8 mouse cellular contexts compared by ENCODE assay signal in the genomic region with DNA sequence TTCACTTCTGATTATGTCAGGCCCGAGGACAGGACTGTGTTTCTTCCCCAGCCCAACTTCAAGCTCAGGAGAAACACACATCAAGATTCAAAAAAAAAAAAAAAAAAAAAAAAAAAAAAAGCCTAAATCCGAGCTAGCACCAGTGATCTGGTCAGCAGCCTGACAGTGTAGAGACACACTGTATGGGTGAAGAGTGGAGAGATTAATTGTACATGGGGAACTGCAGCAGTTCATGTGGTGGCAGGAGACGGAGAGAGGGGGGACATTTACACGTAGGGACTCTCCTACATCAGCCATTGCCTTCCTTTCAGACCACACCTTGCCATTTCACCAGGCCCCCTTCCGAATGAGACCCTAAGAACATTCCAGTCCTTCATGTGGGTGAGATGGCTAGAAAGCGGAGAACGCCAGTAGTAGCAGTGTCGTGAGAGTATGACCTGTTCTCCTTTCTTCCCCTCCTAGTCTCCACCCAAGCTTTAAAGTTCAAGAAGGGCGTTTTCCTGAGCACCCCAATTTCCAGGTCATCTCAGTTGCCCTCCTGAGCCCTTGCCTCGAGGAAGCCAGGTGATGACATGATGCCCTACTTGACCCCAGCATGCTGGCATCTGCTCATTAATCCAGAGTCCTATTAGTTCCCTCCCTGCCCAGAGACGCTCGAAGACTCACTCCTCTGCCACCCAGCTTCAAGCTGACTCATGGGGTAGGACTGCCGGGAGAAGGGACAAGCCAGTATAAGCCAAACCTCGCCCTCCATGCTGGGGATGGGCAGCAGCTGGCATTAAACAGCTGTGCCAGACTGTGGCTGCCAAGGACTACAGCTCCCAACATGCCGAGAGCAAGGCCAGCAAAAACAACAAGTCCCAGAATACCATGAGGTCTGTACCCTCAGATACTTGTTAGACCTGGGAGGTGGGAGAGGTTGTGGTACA. TPM values are rescaled to one million over a fixed set of nuclear protein-coding genes. Genes with fewer than 3 reads are reported as not detected.
DNase-seq lines count a peak whose midpoint lies in the region; ATAC-seq and TF ChIP-seq lines count a peak whose summit lies in the region.

No protein-coding gene starts in this region.

- H3K4me1 ChIP-seq in kidney, postnatal 0 days (replicated peaks; ENCODE audit: insufficient read depth, low read length): peaks cover 11% of the 10 kb centered on the region; the same call in 1 of the 2 replicates
- peaks cover 41% of the 10 kb centered on the region for H3K4me1 ChIP-seq in liver, postnatal 0 days (ENCODE audit: insufficient read depth)

- TF ChIP-seq EP300 in liver, postnatal 0 days (IDR thresholded peaks at IDR 0.05; ENCODE audit: low read depth): no peak

- H3K4me3 ChIP-seq in kidney, postnatal 0 days (replicated peaks; ENCODE audit: low read depth, low read length): peak overlapping the region; percentile 52
- peak overlapping the region; percentile 68 for H3K4me3 ChIP-seq in liver, postnatal 0 days (ENCODE audit: low read depth, low read length)

- peak overlapping the region; percentile 70 for H3K4me2 ChIP-seq in kidney, postnatal 0 days (ENCODE audit: low read length)
- H3K4me2 ChIP-seq in liver, postnatal 0 days (ENCODE audit: low read depth, low read length): peak overlapping the region; percentile 84

- WGBS in kidney, postnatal 0 days: 49% methylated on average over 15 of the region's 15 CpGs
- WGBS in liver, postnatal 0 days (ENCODE audit: insufficient replicate concordance): 51% methylated on average over 15 of the region's 15 CpGs

- no peak for ATAC-seq in kidney, postnatal 0 days (replicated peaks; ENCODE audit: low FRiP score, low read depth)
- ATAC-seq in liver, postnatal 0 days: peak; percentile 9

- H3K27me3 ChIP-seq in kidney, postnatal 0 days (ENCODE audit: insufficient read depth, low read length): no peaks in the 10 kb centered on the region
- no peaks in the 10 kb centered on the region for H3K27me3 ChIP-seq in liver, postnatal 0 days (ENCODE audit: insufficient read depth, low read length)

- H3K9ac ChIP-seq in kidney, postnatal 0 days (ENCODE audit: low read depth, low read length): peak overlapping the region; percentile 67
- peak overlapping the region; percentile 83 for H3K9ac ChIP-seq in liver, postnatal 0 days (replicated peaks)

- H3K27ac ChIP-seq in kidney, postnatal 0 days: peak overlapping the region; percentile 63
- peak overlapping the region; percentile 87 for H3K27ac ChIP-seq in liver, postnatal 0 days (ENCODE audit: low read depth)

- H3K36me3 ChIP-seq in kidney, postnatal 0 days (ENCODE audit: insufficient read depth, low read length): peaks cover 16% of the 10 kb centered on the region
- H3K36me3 ChIP-seq in liver, postnatal 0 days (replicated peaks; ENCODE audit: insufficient read depth, low read length): peaks cover 28% of the 10 kb centered on the region

- TF ChIP-seq POLR2A in brain, embryonic 14.5 days (IDR thresholded peaks at IDR 0.05; ENCODE audit: borderline replicate concordance, extremely low read depth, insufficient read depth, insufficient read length, poor library complexity, severe bottlenecking): no peak

- no peaks in the 10 kb centered on the region for H3K9me3 ChIP-seq in kidney, postnatal 0 days (replicated peaks; ENCODE audit: low read length)
- no peaks in the 10 kb centered on the region for H3K9me3 ChIP-seq in liver, postnatal 0 days (ENCODE audit: low read length)

- DNase-seq in ovary, postnatal 36 days (ENCODE audit: low spot score): peak; percentile 34
- DNase-seq in ovary, postnatal 10 days (ENCODE audit: low spot score): no peak
- peak; percentile 59 for DNase-seq in brain, embryonic 14.5 days (ENCODE audit: low read depth)
- DNase-seq in heart, adult 9 months (ENCODE audit: low spot score in 2 of 2): peak; percentile 46 to 53
- DNase-seq in kidney, postnatal 0 days (ENCODE audit: low spot score): peak; percentile 39
- peak; percentile 58 for DNase-seq in liver, postnatal 0 days
- peak; percentile 54 for DNase-seq in right cerebral cortex, postnatal 25 days
- no peak for DNase-seq in T-cell, adult 2 months (ENCODE audit: low spot score)

- no peak for TF ChIP-seq CTCF in brain, embryonic 14.5 days (IDR thresholded peaks at IDR 0.05; ENCODE audit: borderline replicate concordance, extremely low read depth, insufficient read depth, insufficient read length)
- TF ChIP-seq CTCF in kidney, postnatal 0 days (IDR thresholded peaks at IDR 0.05; ENCODE audit: low read depth): no peak
- TF ChIP-seq CTCF in liver, postnatal 0 days (IDR thresholded peaks at IDR 0.05; ENCODE audit: low read depth): no peak

RNA-seq across cellular contexts. Expression of a gene that starts 7.2 kb away (rescaled TPM):
- 38.3 and 51.3 TPM in 2 replicates for polyA plus RNA-seq in brain, embryonic 14.5 days (2012; rRNA removed)
- 8.1 and 8.9 TPM in 2 replicates for polyA plus RNA-seq in kidney, postnatal 0 days (2015; fragmentation: Nextera tagmentation; extraction: Ambion mirVana)
- 11.3 and 11.7 TPM in 2 replicates for polyA plus RNA-seq in liver, postnatal 0 days (2015; fragmentation: Nextera tagmentation; extraction: Ambion mirVana)

RNA-seq across cellular contexts. Expression of a gene that starts 7.3 kb away (rescaled TPM):
- polyA plus RNA-seq in brain, embryonic 14.5 days (2012; rRNA removed): 106 and 168 TPM in 2 replicates
- polyA plus RNA-seq in kidney, postnatal 0 days (2015; fragmentation: Nextera tagmentation; extraction: Ambion mirVana): 253 and 273 TPM in 2 replicates
- polyA plus RNA-seq in liver, postnatal 0 days (2015; fragmentation: Nextera tagmentation; extraction: Ambion mirVana): 114 and 116 TPM in 2 replicates

RNA-seq across cellular contexts. Expression of a gene that starts 13.2 kb away (rescaled TPM):
- polyA plus RNA-seq in brain, embryonic 14.5 days (2012; rRNA removed): 34.1 and 34.9 TPM in 2 replicates
- 19.2 and 21.3 TPM in 2 replicates for polyA plus RNA-seq in kidney, postnatal 0 days (2015; fragmentation: Nextera tagmentation; extraction: Ambion mirVana)
- polyA plus RNA-seq in liver, postnatal 0 days (2015; fragmentation: Nextera tagmentation; extraction: Ambion mirVana): 7.6 and 8.3 TPM in 2 replicates

RNA-seq across cellular contexts. Expression of a gene that starts 19.9 kb away (rescaled TPM):
- polyA plus RNA-seq in brain, embryonic 14.5 days (2012; rRNA removed): 51.3 and 65.5 TPM in 2 replicates
- polyA plus RNA-seq in kidney, postnatal 0 days (2015; fragmentation: Nextera tagmentation; extraction: Ambion mirVana): 3.3 and 3.8 TPM in 2 replicates
- 0.37 and 0.52 TPM in 2 replicates for polyA plus RNA-seq in liver, postnatal 0 days (2015; fragmentation: Nextera tagmentation; extraction: Ambion mirVana)

RNA-seq across cellular contexts. Expression of a gene that starts 28.5 kb away (rescaled TPM):
- polyA plus RNA-seq in brain, embryonic 14.5 days (2012; rRNA removed): 26.9 and 44.7 TPM in 2 replicates
- 7.2 and 9.2 TPM in 2 replicates for polyA plus RNA-seq in kidney, postnatal 0 days (2015; fragmentation: Nextera tagmentation; extraction: Ambion mirVana)
- 4.5 and 5.5 TPM in 2 replicates for polyA plus RNA-seq in liver, postnatal 0 days (2015; fragmentation: Nextera tagmentation; extraction: Ambion mirVana)

Comparison
In these comparisons a context has a peak if more than half of its experiments do, and no peak if none do; other contexts are left out.
1. DNase-seq: peak in ovary, postnatal 36 days (single experiment), brain, embryonic 14.5 days (single experiment), heart, adult 9 months (2 of 2), kidney, postnatal 0 days (single experiment), liver, postnatal 0 days (single experiment) and right cerebral cortex, postnatal 25 days (single experiment); none in ovary, postnatal 10 days (single experiment) and T-cell, adult 2 months (single experiment).